Mouse (Mus musculus): ENCODE measurements around the gene Klc2. TPM values are rescaled to one million over a fixed set of nuclear protein-coding genes. Genes with fewer than 3 reads are reported as not detected.
"Not testable (repeated sequence)": the region's sequence is repeated elsewhere in the genome, so short reads cannot be mapped to it uniquely, and the experiment has no call there.

Gene Klc2
- total and polyA plus RNA-seq, 3 experiments, result 44.2 to 101 (median 48.1) TPM

DNA sequence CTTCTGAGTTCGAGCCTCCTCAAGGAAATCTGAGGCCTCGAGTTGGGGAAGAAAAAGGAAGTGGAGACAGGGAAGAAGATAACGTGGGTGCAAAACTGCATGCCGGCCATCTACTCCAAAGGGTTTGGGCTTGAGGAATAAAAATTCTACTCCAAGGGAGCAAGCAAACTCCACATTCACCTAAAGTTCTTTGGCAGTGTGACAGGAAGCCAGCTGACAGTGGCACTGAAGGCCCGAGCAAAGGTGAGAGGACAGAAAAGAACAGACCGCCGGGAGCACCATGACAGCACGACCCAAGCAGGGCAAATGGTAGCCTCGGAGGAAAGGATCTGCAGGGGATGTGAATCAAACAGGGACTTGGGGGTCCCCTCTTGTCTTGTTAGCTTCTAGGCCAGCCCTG, 12.3 kb downstream of the Klc2 start:
- peak; percentile 43 for DNase-seq

DNA sequence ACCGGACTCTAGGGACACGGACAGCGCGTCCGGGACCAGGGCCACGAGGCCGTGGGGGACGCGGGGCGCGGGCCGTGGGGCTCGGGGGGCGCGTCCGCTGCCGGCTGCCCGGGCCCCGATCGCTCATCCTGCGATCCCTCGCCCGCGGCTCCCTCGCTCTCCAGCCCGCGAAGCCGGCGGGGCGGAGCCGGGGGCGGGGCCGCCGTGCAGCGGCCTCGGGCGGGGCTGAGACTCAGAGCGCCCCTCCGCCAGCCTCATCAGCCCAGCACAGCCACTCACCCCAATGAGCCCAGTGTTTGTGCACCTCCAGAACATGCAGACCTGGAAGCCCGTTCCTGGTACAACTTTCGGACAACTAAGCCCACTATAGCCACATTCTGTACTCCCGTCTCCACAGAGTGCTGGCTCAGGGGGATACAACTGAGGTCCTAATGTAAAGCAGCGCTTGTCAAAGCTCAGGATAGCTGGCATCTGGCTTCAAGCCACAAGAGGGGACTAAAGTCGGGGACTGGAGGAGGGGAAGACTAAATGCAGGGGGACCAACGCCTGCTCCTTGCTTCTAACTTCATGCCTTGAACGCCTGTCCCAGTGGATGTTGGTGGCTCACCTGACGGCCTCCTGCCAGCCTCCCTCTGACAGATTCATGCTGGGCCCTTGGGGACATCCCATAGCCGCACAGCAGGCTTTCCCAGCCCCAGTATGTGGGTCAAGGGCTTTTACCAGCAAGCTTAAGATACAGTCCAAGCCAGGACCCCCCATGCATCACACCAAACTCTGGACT, 19.8 kb downstream of the Klc2 start, which contains the start of gene Cnih2:
Gene Cnih2, minus strand, starts transcription at position 159 of the 781 bp plus-strand sequence.
- DNase-seq, result peak; percentile 81

DNA sequence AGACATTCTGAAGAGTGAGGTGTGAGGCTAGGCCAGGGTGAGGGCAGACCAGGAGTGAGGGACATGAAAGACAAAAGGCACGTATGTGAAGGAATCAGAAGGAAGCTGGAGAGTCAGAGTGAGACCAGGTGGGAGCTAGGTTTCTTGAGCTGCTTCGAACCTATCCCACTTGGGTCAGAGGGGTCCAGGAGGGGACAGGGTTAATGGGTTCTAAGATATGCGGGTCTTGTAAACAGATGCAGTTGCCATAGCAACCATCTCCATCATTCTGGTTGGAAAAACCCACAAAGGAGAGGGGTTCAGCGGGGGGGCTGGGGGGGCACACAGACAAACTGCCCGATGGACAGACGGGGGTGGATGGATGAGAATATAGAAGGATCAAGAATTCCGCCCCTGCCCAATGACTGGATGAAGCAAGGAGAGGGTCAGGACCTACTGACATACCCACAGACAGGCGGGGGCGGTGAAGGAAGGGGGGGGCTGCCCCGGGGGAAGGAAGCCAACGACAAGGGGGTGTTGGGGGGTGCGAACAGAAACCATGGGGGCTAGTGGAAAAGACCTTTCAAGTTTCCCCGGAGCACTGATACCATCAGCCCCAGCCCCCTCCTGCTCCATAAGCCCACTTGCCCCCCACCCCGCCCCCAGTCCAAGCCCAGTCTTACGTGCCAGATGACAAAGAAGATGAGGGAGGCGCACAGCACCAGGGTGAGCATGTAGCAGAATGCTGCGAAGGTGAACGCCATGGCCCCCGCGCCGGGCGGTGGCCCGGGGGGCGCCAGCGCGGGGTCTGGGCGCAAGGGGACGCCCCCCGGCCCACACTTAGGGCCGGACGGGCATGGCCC, 20.6 kb downstream of the Klc2 start:
- DNase-seq, result no peak

DNA sequence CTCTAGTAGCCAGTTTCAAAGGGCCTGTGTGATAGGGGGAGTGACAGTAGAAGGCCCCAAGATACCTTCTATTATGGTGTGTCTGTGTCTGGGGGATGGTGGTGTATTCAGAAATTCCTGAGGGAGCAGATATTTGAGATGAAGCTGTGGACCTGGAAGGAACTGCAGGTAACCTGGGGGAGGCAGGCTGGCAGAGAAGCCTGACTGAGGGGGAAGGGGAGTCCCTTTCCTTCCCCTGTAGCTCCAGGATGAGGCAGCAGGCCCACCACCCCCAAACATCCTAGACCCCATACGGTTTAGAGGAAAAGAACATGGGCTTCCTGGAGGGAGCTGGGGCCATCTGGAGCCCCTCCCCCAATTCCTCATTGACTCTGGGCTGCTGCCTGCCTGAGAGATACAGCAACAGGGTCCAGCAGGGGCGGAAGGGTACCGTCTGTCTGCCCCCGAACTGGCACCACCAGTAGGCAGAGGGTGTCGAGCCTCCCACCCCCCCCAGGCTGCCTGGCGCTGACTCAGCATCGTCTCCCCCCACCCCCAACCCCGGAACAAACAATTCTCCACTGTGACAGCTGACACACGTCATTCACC, 22.4 kb downstream of the Klc2 start:
- DNase-seq, result no peak

DNA sequence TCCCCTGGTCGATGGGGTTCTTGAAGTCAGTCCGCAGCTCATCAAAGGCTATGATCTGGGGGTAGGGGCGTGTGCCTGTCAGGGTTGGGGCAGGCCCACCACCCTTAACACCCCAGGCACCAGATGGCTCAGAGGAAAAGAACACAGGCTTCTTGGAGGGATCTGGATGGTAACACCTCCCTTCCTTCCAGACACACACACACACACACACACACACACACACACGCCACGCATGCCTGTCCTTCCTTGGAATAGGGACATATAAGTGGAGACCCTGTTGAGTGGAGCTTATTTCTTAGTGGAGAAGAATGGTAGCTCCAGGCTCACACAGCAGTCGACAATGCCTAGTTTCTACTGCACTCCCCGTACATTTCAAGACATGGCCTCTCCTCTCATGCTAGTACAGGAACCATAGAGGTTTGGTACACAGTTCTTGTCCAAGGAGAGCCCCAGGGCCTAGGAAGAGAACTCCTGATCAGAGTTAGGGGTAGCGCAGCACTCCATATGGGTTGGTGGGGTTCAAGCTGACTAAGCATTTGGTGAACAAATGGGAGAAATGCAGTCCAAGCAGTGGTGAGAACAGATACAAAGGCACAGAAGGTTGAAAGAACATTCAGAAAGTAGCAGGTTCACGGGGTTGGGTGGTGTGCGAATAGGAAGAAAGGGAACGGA, 23.5 kb downstream of the Klc2 start:
- no peak for DNase-seq

DNA sequence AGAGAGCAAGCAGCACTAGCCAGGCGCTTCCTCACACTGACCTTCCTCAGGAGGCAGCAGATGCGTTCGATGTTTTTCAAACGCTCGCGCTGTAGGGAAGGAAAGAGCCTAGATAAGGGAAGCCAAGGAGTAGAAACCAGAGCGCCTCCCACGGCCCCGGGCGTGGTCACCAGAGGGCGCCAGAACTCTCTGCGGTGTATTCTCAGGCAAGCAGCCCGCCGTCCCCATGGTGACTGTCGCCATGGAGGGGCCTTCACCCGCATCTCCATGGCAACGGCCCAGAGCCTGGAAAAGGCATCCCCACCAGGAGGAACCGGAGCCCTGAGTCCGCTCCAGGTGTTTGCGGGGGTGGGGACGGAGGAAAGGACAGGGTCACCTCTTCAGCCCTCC, 24.1 kb downstream of the Klc2 start:
- peak; percentile 92 for DNase-seq

DNA sequence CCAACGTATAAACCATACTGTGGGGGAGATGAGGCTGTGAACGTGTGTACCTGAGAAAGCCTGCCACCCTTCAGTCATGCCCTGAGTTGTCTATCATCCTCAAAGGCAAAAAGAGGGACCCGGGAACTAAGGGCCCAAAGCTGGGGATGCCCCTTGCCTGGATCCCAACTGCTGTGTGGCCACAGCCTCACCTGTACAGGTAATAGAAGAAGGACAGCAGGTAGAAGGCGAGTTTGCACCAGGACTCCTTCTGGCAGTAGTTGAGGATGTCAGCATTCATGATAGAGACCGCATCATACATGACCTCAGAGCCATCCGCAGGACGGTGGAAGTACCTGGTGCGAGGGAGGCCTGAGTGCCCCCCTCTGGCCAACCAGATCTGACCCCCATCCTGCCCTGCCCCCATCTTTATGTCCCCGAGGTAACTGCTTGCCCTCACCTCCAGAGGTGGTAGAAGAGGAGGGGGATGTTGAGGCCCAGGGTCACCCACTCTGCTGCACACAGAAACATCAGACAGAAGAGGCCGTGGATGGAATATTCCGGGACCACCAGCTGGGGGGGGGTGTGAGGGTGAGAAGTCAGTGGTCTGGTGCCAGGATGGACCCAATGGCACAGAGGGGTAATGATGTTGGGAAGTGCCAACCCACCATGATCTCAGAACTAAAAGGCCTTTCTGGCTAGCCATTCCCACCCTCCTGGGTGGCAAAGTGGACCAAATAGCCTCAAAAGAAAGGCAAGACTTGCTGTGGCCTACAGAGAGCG, 24.7 kb downstream of the Klc2 start:
- DNase-seq, result no peak

DNA sequence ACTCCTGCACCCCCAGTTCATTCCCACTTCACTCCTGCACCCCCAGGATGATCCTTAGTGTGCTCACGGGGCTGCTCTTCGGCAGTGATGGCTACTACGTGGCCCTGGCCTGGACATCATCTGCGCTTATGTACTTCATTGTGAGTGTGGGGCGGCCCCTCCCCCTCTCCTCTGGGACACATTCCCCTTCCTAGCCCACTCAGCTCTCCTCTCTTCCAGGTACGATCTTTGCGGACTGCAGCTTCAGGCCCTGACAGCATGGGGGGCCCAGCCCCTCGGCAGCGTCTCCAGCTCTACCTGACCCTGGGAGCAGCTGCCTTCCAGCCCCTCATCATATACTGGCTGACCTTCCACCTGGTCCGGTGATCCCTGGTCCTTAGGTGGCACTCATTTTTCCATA, 26.3 kb downstream of the Klc2 start:
- DNase-seq, result no peak

DNA sequence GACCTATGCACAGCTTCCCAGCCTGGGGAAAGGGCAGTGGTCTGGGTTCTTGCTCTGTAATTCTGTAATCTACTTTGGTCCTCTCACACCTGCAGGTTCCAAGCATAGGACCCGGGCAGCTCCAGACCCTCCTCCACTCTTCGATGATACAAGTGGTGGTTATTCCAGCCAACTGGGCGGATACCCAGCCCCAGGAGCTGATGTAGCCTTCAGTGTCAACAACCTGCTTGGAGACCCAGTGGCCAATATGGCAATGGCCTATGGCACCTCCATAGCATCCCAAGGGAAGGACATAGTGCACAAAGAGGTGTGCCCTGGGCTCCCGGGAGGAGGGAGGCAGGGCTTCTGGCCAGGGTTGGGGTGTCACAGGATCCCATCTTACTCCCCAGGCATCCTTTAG, 29.0 kb downstream of the Klc2 start:
- DNase-seq, result no peak

DNA sequence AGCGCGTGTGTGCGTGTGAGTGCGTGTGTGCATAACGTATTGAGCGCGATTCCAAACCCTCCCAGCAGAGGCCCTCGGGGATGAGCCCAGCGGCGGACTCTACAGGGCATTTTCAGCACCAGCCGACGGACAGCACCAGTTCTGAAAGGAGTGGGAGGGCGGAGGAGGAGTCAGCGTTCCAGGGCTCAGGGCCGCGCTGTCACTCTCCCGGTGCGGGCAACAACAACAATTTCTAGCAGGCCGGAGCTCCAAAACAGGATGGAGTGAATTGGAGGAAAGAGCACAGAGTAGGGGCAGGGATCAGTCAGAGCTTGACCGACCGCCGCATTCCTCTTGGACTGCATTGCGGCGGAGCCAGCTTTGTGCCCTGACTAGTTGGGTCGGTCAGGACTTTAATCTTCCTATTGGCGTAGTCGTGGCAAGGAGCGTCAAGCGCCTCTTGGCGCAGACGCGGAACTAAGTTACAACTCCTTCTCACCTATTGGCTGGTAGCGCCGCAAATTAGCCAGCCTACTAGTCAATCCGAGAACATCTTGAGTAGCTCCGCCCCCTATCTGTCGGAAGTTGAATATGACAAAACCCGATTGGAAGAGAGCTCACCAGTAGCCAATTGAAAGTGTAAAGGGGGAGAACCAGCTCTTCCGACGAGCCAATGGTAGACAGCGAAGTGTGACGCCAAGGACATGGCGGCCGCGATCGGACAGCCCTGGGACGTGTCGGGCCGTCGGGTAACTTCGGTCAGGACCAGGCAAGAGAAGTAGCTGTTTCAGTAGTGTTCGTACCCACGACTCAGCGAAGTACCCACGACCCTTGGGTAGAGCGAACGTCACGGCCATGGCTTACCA, 30.3 kb downstream of the Klc2 start, which contains the start of gene Yif1a:
Gene Yif1a, plus strand, starts transcription at position 655 of the 845 bp plus-strand sequence.
- DNase-seq, result peak; percentile 95

DNA sequence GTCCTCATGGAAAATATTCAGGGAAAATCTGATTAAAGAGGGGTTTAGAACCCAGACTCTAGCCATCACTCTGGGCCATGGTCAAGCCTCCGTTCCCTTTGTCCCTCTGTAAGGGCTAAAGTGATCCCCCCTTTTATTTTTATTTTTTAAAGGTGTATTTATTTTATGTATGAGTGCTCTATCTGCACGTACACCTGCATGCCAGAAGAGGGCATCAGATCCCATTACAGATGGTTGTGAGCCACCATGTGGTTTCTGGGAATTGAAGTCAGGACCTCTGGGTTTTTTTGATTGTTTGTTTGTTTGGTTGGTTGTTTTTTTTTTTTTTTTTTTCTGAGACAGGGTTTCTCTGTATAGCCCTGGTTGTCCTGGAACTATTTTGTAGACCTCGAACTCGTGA, 31.8 kb downstream of the Klc2 start:
- not testable (repeated sequence) for DNase-seq

DNA sequence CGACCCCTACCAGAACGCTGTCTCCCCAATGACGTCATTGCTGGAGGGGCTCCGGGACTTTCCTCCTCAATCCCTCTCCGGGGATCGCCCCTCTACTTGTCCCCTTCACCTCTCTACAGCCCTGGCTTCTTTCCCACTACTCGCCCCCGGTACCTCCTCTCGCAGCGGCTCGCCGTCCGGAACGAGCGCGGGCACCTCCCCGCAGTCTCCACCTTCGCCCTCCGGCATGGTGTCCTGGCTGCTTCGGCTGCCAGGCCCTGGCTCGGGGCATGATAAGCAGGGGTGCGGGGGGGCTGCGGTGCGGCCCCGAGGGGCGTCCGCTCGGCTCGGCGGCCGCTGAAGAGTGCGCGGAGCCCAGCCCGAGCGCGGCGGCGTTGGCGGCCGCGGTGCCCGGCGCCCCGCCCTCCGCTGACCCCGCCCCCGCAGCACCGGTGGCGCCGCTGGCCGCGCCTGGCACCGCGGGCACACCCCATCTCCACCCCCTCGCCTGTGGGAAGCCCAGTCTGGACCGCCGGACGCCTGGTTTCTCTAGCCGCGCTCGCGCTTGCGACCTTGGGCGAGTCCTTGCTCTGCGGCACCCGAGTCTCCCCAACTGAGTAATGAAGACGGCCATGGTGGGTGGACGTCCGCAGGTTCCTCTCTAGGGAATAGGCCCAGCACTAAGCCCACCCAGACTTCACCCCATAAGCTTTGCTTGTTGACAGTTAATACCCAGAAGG, 33.1 kb downstream of the Klc2 start, which contains the start of gene Tmem151a:
Gene Tmem151a, minus strand, starts transcription at position 387 of the 719 bp plus-strand sequence.
- peak; percentile 83 for DNase-seq

DNA sequence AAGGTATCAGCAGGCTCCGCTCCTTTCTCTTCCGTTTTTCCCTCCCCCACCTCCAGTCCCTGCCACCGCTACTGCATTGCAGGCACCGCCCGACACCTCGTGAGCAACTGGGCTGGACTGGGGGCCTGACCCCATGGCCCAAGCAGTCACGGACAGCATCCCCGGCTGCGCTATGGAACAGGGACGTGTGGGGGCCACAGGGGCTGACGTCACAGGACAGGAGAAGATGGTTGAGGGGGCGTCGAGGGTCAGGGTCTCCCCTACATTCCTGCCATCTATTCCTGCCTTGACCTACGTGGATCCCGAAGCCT, 33.6 kb downstream of the Klc2 start:
- DNase-seq, result no peak

DNA sequence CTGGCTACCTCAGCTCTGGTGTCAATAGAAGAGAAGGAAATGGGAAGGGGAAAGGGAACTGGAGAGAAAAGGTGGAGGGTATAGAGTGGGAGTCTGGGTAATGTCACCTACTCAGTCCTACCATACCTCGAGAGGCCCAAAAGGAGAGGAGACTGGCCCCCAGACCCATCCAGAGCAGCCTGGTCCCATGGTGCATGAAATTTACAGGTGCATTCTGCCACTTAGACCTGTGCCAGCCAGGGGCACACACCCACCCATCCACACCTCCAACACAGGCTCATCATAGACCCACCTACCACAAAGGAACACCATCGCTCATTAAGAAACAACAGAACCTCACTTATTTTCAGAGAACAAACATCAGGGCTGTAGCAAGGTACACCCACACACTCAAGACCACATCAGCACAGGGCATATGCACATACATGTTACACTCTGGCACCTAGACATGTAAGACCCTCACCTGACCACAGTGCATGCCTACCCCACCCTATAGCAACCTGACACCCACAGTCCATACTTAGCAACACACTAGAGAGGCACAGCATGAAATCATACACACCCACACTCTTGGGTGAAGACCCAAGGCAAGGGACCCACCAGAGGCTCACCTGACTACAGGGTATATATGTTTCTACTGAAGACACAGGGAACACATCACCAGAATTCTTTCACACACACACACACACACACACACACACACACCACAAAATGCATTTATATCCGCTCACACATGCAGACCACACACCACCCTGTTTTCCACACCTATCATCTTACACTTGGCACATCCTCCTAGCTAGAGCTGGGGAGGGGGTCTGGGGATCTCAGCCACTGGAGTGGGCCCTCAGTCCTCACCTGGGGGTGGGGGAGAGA, 34.2 kb downstream of the Klc2 start:
- no peak for DNase-seq

DNA sequence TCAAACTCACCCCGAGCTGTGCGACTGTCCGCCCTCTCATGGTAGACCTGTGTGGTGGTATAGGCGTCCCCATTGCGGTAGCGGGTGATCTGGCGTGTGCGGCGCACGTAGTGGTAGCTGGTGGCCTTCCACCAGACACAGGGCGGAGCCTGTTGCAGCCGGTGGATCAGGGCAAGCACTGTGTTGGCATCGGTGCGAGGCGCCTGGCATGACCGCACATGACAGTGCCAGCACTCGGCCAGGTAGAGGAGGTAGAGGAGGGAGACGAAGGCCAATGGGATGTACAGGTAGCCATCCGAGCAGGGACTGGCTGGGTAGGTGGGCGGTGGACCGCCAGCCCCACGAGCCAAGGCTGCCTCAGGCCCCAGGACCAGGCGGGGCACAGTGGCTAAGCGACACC, 35.8 kb downstream of the Klc2 start:
- DNase-seq, result no peak

DNA sequence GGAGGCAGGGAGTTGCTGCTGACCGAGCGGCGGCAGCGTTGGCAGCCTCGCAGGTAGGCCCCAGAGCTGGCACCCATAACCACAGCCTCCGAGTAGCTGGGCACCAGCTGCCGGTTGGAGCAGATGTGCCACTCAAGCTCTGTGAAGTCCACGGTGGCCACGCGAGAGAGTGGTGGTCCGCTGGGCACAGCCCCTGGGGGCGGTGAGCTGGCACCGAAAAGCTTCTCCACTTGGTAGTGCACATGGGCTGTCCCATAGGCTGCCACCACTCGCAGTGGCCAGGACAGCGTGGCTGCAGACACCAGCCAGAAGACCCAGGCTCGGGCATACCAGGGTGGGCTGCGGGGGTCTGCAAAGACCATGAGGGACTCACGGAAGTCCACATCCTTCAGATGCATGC, 36.4 kb downstream of the Klc2 start:
- DNase-seq, result no peak

DNA sequence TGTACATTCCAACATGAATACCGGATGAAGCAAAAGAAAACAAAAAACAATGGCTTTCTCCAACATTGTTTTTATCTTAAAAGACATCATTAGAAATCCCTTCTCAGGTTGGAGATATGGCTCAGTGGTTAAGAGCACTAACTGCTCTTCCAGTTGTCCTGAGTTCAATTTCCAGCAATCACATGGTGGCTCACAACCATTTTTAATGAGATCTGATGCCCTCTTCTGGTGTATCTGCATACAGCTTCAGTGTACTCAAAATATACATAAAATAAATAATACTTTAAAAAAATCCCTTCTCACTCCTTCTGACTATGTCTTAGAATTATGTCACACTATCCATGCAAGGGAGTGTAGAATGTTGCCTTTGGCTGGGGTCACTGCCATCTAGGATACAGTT, 39.1 kb downstream of the Klc2 start:
- no peak for DNase-seq

DNA sequence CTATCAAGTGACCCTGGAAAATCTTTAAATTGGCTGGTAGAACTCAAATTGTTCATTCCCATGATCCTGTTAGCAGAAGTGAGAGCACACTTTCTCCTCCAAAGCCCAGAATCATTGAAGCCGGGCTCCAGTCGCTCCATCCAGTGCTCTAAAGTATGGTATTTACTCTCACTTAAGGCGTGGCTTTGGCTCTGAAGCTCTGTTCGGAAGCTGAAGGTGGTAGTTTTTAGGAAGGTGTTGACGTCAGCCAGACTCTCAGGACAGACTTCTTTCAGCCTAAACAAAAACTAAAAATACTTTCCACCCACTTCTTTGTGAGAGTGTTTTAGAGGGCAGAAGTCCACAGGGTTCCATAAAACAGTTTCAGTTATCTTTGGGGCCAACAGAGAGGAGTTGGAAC, 44.8 kb downstream of the Klc2 start:
- DNase-seq, result no peak

DNA sequence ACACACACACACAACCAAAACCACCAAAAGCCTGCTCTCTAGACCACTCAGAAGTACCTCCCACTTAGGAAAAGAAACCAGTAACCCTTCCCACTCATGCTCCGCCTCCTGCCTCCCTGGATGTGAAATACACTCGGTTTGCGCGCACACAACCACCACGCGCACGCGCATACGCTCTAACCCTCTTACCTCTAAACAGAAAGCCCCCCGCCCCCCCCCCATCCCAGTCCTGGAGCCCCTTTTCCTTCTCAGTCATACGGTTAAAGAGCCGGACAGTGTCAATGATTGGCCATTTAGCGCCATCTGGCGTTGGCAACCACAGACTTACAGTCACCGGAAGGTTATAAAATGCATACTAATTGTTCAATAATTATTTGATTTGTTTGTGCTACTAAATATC, 45.3 kb downstream of the Klc2 start:
- peak; percentile 45 for DNase-seq

Measured in adrenal gland, adult 2 months (tissue).